ENCODE assay signal across 32 mouse cellular contexts in the genomic region with DNA sequence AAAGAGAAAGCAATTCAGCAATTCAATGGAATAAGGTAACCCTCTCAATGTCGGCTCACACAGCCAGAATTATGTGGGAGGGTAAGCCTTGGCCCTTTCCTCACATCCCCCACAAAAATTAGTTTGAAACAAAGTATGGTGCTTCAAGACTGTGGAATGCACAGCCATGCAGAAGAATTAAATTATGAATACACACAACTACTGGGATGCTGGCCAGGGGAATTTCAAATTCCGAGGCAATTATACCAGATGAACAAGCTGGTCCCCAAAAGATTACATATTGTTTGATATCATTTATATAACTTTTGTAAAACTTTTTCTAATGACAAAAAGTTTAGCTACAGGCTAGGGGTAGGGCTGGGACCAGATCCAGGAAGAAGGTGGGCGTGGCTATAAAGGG. TPM values are rescaled to one million over a fixed set of nuclear protein-coding genes. Genes with fewer than 3 reads are reported as not detected.
DNase-seq lines count a peak whose midpoint lies in the region; ATAC-seq and TF ChIP-seq lines count a peak whose summit lies in the region.
"Had no signal": no experiment of that assay in that cellular context is flagged by ENCODE, and none has a peak within 500 bp of the region (broad histone marks: within the 10 kb centered on the region; RNA-seq: fewer than 3 reads in every experiment).

No protein-coding gene starts in this region.

- ATAC-seq in intestine, embryonic 15.5 days = 0 out of 2 replicates have a peak, but pooled peaks have one; percentile 37
- ATAC-seq in intestine, embryonic 16.5 days = no peak
- ATAC-seq in forebrain, embryonic 16.5 days = no peak
- ATAC-seq: activated CD4-positive, CD25-positive, alpha-beta regulatory T cell, adult 4 months; forebrain, embryonic 14.5 days; inflammation-experienced regulatory T-cells, adult 6 months; lung, postnatal 0 days had no signal

- WGBS in intestine, embryonic 15.5 days = 66% methylated on average over 3 of the region's 3 CpGs
- WGBS in intestine, embryonic 16.5 days = 59% methylated on average over 3 of the region's 3 CpGs
- WGBS in forebrain, embryonic 16.5 days = 41% methylated on average over 3 of the region's 3 CpGs

- no peaks in the 10 kb centered on the region for H3K4me1 ChIP-seq in intestine, embryonic 15.5 days (replicated peaks)
- peaks cover 3% of the 10 kb centered on the region; the same call in 1 of the 2 replicates for H3K4me1 ChIP-seq in intestine, embryonic 16.5 days (ENCODE audit: control insufficient read depth, insufficient read depth, low read length)
- H3K4me1 ChIP-seq in embryonic fibroblast, embryonic 13.5 days (ENCODE audit: control insufficient read depth, insufficient read depth, low read length) = peaks cover 11% of the 10 kb centered on the region
- H3K4me1 ChIP-seq in forebrain, embryonic 16.5 days (replicated peaks; ENCODE audit: control insufficient read depth, insufficient read depth, low read length) = peaks cover 3% of the 10 kb centered on the region
- H3K4me1 ChIP-seq: heart, embryonic 13.5 days had no signal

- H3K36me3 ChIP-seq in intestine, embryonic 15.5 days = no peaks in the 10 kb centered on the region
- no peaks in the 10 kb centered on the region for H3K36me3 ChIP-seq in intestine, embryonic 16.5 days (ENCODE audit: control insufficient read depth, insufficient read depth, low read length)
- H3K36me3 ChIP-seq in forebrain, embryonic 16.5 days (ENCODE audit: control insufficient read depth, insufficient read depth) = no peaks in the 10 kb centered on the region
- H3K36me3 ChIP-seq: heart, embryonic 13.5 days; hindbrain, embryonic 10.5 days; hindbrain, embryonic 15.5 days; limb, embryonic 13.5 days; neural tube, embryonic 15.5 days had no signal

- no peak overlapping the region for H3K9ac ChIP-seq in intestine, embryonic 15.5 days
- no peak overlapping the region for H3K9ac ChIP-seq in intestine, embryonic 16.5 days (ENCODE audit: low read depth, low read length)
- no peak overlapping the region for H3K9ac ChIP-seq in forebrain, embryonic 16.5 days (replicated peaks; ENCODE audit: low read depth, low read length)
- H3K9ac ChIP-seq: heart, embryonic 13.5 days; hindbrain, embryonic 15.5 days; limb, embryonic 13.5 days; neural tube, embryonic 15.5 days had no signal

- no peaks in the 10 kb centered on the region for H3K9me3 ChIP-seq in intestine, embryonic 15.5 days
- no peaks in the 10 kb centered on the region for H3K9me3 ChIP-seq in intestine, embryonic 16.5 days (ENCODE audit: control insufficient read depth, low read length)
- H3K9me3 ChIP-seq in forebrain, embryonic 16.5 days (ENCODE audit: control insufficient read depth, low read length) = no peaks in the 10 kb centered on the region
- H3K9me3 ChIP-seq: heart, embryonic 13.5 days; hindbrain, embryonic 10.5 days; hindbrain, embryonic 15.5 days; limb, embryonic 13.5 days; neural tube, embryonic 15.5 days had no signal

- TF ChIP-seq CTCF in embryonic fibroblast, embryonic 13.5 days (IDR thresholded peaks at IDR 0.05; ENCODE audit: borderline replicate concordance, insufficient read depth, low read length) = no peak

- no peaks in the 10 kb centered on the region; the same call in 1 of the 2 replicates for H3K27me3 ChIP-seq in intestine, embryonic 15.5 days (replicated peaks)
- H3K27me3 ChIP-seq in intestine, embryonic 16.5 days (replicated peaks; ENCODE audit: control insufficient read depth, insufficient read depth, low read length) = peaks cover 9% of the 10 kb centered on the region; the same call in 1 of the 2 replicates
- H3K27me3 ChIP-seq in forebrain, embryonic 16.5 days (replicated peaks; ENCODE audit: control insufficient read depth, insufficient read depth, low read length) = peaks cover 6% of the 10 kb centered on the region; the same call in 1 of the 2 replicates

- H3K4me3 ChIP-seq in intestine, embryonic 15.5 days (replicated peaks) = no peak overlapping the region
- H3K4me3 ChIP-seq in intestine, embryonic 16.5 days (ENCODE audit: low read length) = no peak overlapping the region
- H3K4me3 ChIP-seq in embryonic fibroblast, embryonic 13.5 days (ENCODE audit: insufficient read depth, low read length) = no peak overlapping the region
- H3K4me3 ChIP-seq in forebrain, embryonic 16.5 days (replicated peaks; ENCODE audit: low read length) = no peak overlapping the region
- H3K4me3 ChIP-seq: gastrocnemius, adult 2 months; heart, embryonic 13.5 days; hindbrain, embryonic 10.5 days; hindbrain, embryonic 15.5 days; left cerebral cortex, adult 2 months; limb, embryonic 13.5 days; neural tube, embryonic 15.5 days had no signal

- TF ChIP-seq POLR2A in embryonic fibroblast, embryonic 13.5 days (IDR thresholded peaks at IDR 0.05; ENCODE audit: low read depth, low read length) = no peak

- no peak overlapping the region for H3K4me2 ChIP-seq in intestine, embryonic 15.5 days (replicated peaks)
- H3K4me2 ChIP-seq in intestine, embryonic 16.5 days (ENCODE audit: low read depth, low read length) = no peak overlapping the region
- H3K4me2 ChIP-seq in forebrain, embryonic 16.5 days (ENCODE audit: low read length) = no peak overlapping the region
- H3K4me2 ChIP-seq: heart, embryonic 13.5 days; hindbrain, embryonic 15.5 days; limb, embryonic 13.5 days; liver, embryonic 11.5 days; neural tube, embryonic 15.5 days had no signal

- peak; percentile 91 for DNase-seq in retina, postnatal 1 day
- DNase-seq in retina, embryonic 14.5 days (ENCODE audit: low spot score) = no peak
- DNase-seq in ovary, adult 18-20 months (ENCODE audit: low spot score) = no peak
- DNase-seq: adrenal gland, postnatal 10 days; cerebellum, adult 11 months; cerebellum, adult 9-11 months; embryo, embryonic 11 days; gastrocnemius, adult 2 months; heart, postnatal 14 days; kidney, adult 2 months; kidney, postnatal 4 days; midbrain, embryonic 14.5 days; right cerebral cortex, postnatal 4 days; thymus, postnatal 4 days had no signal

- H3K27ac ChIP-seq in intestine, embryonic 15.5 days = no peak overlapping the region
- H3K27ac ChIP-seq in intestine, embryonic 16.5 days (ENCODE audit: low read length) = no peak overlapping the region
- peak overlapping the region; percentile 82; the same call in 1 of the 2 replicates for H3K27ac ChIP-seq in embryonic fibroblast, embryonic 13.5 days (ENCODE audit: insufficient read depth, low read length)
- H3K27ac ChIP-seq in forebrain, embryonic 16.5 days (ENCODE audit: low read length) = no peak overlapping the region
- H3K27ac ChIP-seq: gastrocnemius, adult 2 months; heart, embryonic 13.5 days; hindbrain, embryonic 10.5 days; hindbrain, embryonic 15.5 days; kidney, postnatal 0 days; left cerebral cortex, adult 2 months; limb, embryonic 13.5 days; neural tube, embryonic 15.5 days; stomach, postnatal 0 days had no signal

RNA-seq across cellular contexts. Expression of a gene that starts 4.0 kb away (rescaled TPM):
- 0.25 and 0.33 TPM in 2 replicates for polyA plus RNA-seq in intestine, embryonic 15.5 days (2015; fragmentation: Nextera tagmentation; extraction: Ambion mirVana)
- 0.73 and 0.76 TPM in 2 replicates for polyA plus RNA-seq in intestine, embryonic 16.5 days (2015; fragmentation: Nextera tagmentation; extraction: Ambion mirVana)
- not detected in 2 replicates for polyA plus RNA-seq in embryonic fibroblast, embryonic 13.5 days (2011; ENCODE audit: insufficient read length, low read depth, missing spikeins)
- 0.41 and 0.61 TPM in 2 replicates for polyA plus RNA-seq in forebrain, embryonic 16.5 days (2015; fragmentation: Nextera tagmentation; extraction: Ambion mirVana)
- polyA plus RNA-seq: activated CD4-positive, CD25-positive, alpha-beta regulatory T cell, adult 4 months; heart, embryonic 13.5 days; inflammation-experienced regulatory T-cells, adult 6 months; limb, embryonic 13.5 days; liver, embryonic 11.5 days; liver, embryonic 16.5 days; midbrain, embryonic 14.5 days; stomach, postnatal 0 days had no signal

RNA-seq across cellular contexts. Expression of a gene that starts 10.1 kb away (rescaled TPM):
- polyA plus RNA-seq in intestine, embryonic 15.5 days (2015; fragmentation: Nextera tagmentation; extraction: Ambion mirVana) = 11.0 and 12.5 TPM in 2 replicates
- polyA plus RNA-seq in intestine, embryonic 16.5 days (2015; fragmentation: Nextera tagmentation; extraction: Ambion mirVana) = 6.8 and 6.9 TPM in 2 replicates
- polyA plus RNA-seq in embryonic fibroblast, embryonic 13.5 days (2011; ENCODE audit: insufficient read length, low read depth, missing spikeins) = 29.5 and 35.3 TPM in 2 replicates
- 47.5 and 48.3 TPM in 2 replicates for polyA plus RNA-seq in forebrain, embryonic 16.5 days (2015; fragmentation: Nextera tagmentation; extraction: Ambion mirVana)
- polyA plus RNA-seq: activated CD4-positive, CD25-positive, alpha-beta regulatory T cell, adult 4 months had no signal
